Mouse (Mus musculus): ENCODE results near the gene Rhobtb1.

GRCm38 (mm10) chr10:69326433-69326832 lies 175.2 kb downstream of the Rhobtb1 start:
- no peak for TF ChIP-seq EP300 (IDR thresholded peaks at IDR 0.05; ENCODE audit: low read depth)
- no peak for TF ChIP-seq CTCF (IDR thresholded peaks at IDR 0.05; ENCODE audit: low read depth)
